Mouse (Mus musculus): ENCODE measurements around the gene Sult3a2.

- TF ChIP-seq POLR2A (IDR thresholded peaks at IDR 0.05; ENCODE audit: extremely low read depth, insufficient read depth, low read length) (no peak), CTCF (IDR thresholded peaks at IDR 0.05; ENCODE audit: extremely low read depth, insufficient read depth, low read length) (no peak)
Observed at GRCm38 (mm10) chr10:33732409-33733185, 53.9 kb downstream of the Sult3a2 start.
